ENCODE assay signal across 12 mouse cellular contexts in the genomic region with DNA sequence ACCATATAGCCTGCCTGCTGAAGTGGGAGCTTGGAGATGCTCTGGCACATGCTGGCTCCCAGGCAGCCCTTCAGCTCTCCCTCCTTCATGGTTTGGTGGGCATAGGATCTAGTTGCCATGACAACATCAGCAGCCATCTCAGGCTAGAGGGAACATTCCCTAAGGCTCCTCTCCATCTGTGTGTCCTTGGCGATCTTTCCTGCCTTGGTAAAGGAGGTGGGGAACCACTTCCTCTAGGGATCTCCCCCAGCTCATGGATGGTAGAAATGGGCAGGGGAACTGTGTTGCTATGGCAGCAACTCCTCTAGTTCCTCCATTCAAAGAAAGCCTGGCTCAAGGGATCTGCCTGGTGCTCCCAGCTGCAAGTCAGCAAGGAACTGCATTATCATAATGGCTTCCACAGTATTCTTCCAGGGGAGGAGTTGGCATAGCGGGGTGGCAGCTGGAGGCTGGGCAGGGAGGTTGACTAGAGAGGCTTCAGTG.
A peak's percentile ranks its signal among the peaks of the same experiment; 100 is the strongest.
DNase-seq lines count a peak whose midpoint lies in the region; ATAC-seq and TF ChIP-seq lines count a peak whose summit lies in the region.
"Had no signal": no experiment of that assay in that cellular context is flagged by ENCODE, and none has a peak within 500 bp of the region (broad histone marks: within the 10 kb centered on the region; RNA-seq: fewer than 3 reads in every experiment).

No protein-coding gene starts in this region.

- TF ChIP-seq CTCF in brain, embryonic 14.5 days (IDR thresholded peaks at IDR 0.05; ENCODE audit: borderline replicate concordance, extremely low read depth, insufficient read depth, insufficient read length): no peak
- no peak for TF ChIP-seq CTCF in hindbrain, postnatal 0 days (IDR thresholded peaks at IDR 0.05; ENCODE audit: low read depth)

- peak; percentile 75 for ATAC-seq in forebrain, embryonic 11.5 days (replicated peaks; ENCODE audit: low FRiP score)
- ATAC-seq in hindbrain, postnatal 0 days: peak; percentile 97
- peak; percentile 92 for ATAC-seq in neural tube, embryonic 13.5 days (ENCODE audit: low read depth)
- ATAC-seq in heart, embryonic 12.5 days (ENCODE audit: insufficient number of reproducible peaks, low FRiP score): no peak

- 61% methylated on average over 2 of the region's 2 CpGs for WGBS in forebrain, embryonic 11.5 days
- 22% methylated on average over 2 of the region's 2 CpGs for whole genome bisulfite sequencing in hindbrain, postnatal 0 days
- WGBS in neural tube, embryonic 13.5 days: 32% methylated on average over 2 of the region's 2 CpGs
- 51% methylated on average over 2 of the region's 2 CpGs for WGBS in heart, embryonic 12.5 days

- TF ChIP-seq POLR2A in brain, embryonic 14.5 days (IDR thresholded peaks at IDR 0.05; ENCODE audit: borderline replicate concordance, extremely low read depth, insufficient read depth, insufficient read length, poor library complexity, severe bottlenecking): no peak

- H3K4me1 ChIP-seq in forebrain, embryonic 11.5 days (replicated peaks; ENCODE audit: control insufficient read depth, insufficient read depth, low read length): no peaks in the 10 kb centered on the region
- H3K4me1 ChIP-seq in hindbrain, postnatal 0 days (ENCODE audit: insufficient read depth, low read length): peaks cover 9% of the 10 kb centered on the region; the same call in 1 of the 2 replicates
- peaks cover 8% of the 10 kb centered on the region for H3K4me1 ChIP-seq in neural tube, embryonic 13.5 days (replicated peaks)
- no peaks in the 10 kb centered on the region for H3K4me1 ChIP-seq in heart, embryonic 12.5 days (replicated peaks)

- H3K27ac ChIP-seq in forebrain, embryonic 11.5 days (ENCODE audit: low read depth, low read length): no peak overlapping the region
- peak overlapping the region; percentile 59 for H3K27ac ChIP-seq in hindbrain, postnatal 0 days
- H3K27ac ChIP-seq in neural tube, embryonic 13.5 days (replicated peaks): peak overlapping the region; percentile 14
- H3K27ac ChIP-seq in heart, embryonic 12.5 days (ENCODE audit: poor library complexity, severe bottlenecking): no peak overlapping the region

- H3K36me3 ChIP-seq in forebrain, embryonic 11.5 days (ENCODE audit: control insufficient read depth, insufficient read depth, low read length): no peaks in the 10 kb centered on the region
- no peaks in the 10 kb centered on the region for H3K36me3 ChIP-seq in hindbrain, postnatal 0 days (ENCODE audit: insufficient read depth, low read length)
- H3K36me3 ChIP-seq in neural tube, embryonic 13.5 days: no peaks in the 10 kb centered on the region
- no peaks in the 10 kb centered on the region for H3K36me3 ChIP-seq in heart, embryonic 12.5 days

- no peak overlapping the region for H3K4me3 ChIP-seq in forebrain, embryonic 11.5 days (ENCODE audit: low read depth, low read length)
- H3K4me3 ChIP-seq in hindbrain, postnatal 0 days (ENCODE audit: low read length): no peak overlapping the region
- H3K4me3 ChIP-seq in neural tube, embryonic 13.5 days: no peak overlapping the region
- H3K4me3 ChIP-seq in heart, embryonic 12.5 days: no peak overlapping the region

- H3K9ac ChIP-seq in forebrain, embryonic 11.5 days (ENCODE audit: low read length): no peak overlapping the region
- H3K9ac ChIP-seq in hindbrain, postnatal 0 days (replicated peaks; ENCODE audit: low read length): no peak overlapping the region
- no peak overlapping the region for H3K9ac ChIP-seq in neural tube, embryonic 13.5 days
- no peak overlapping the region for H3K9ac ChIP-seq in heart, embryonic 12.5 days

- no peaks in the 10 kb centered on the region for H3K27me3 ChIP-seq in forebrain, embryonic 11.5 days (ENCODE audit: control insufficient read depth, insufficient read depth, low read length)
- H3K27me3 ChIP-seq in hindbrain, postnatal 0 days (ENCODE audit: insufficient read depth, low read length): no peaks in the 10 kb centered on the region
- no peaks in the 10 kb centered on the region for H3K27me3 ChIP-seq in neural tube, embryonic 13.5 days
- H3K27me3 ChIP-seq in heart, embryonic 12.5 days (replicated peaks): no peaks in the 10 kb centered on the region

- DNase-seq in brain, embryonic 14.5 days (ENCODE audit: low read depth): peak; percentile 85
- DNase-seq in forebrain, embryonic 11.5 days (ENCODE audit: low spot score): no peak
- peak; percentile 82 for DNase-seq in hindbrain, postnatal 0 days (ENCODE audit: low spot score)
- no peak for DNase-seq in T-cell, adult 2 months (ENCODE audit: low spot score)
- DNase-seq in urinary bladder, postnatal 36 days (ENCODE audit: low spot score in 2 of 2): no peak
- no peak for DNase-seq in adrenal gland, adult 18-20 months (ENCODE audit: low spot score in 2 of 2)
- DNase-seq: adrenal gland, postnatal 10 days; gastrocnemius, postnatal 10 days; lung, postnatal 4 days; thymus, postnatal 25 days had no signal

- no peak overlapping the region for H3K4me2 ChIP-seq in forebrain, embryonic 11.5 days (ENCODE audit: low read depth, low read length, severe bottlenecking)
- no peak overlapping the region for H3K4me2 ChIP-seq in hindbrain, postnatal 0 days (ENCODE audit: low read depth, low read length)
- no peak overlapping the region for H3K4me2 ChIP-seq in neural tube, embryonic 13.5 days
- H3K4me2 ChIP-seq in heart, embryonic 12.5 days: no peak overlapping the region

- no peaks in the 10 kb centered on the region for H3K9me3 ChIP-seq in forebrain, embryonic 11.5 days (ENCODE audit: control insufficient read depth, low read length)
- H3K9me3 ChIP-seq in hindbrain, postnatal 0 days (ENCODE audit: low read length): no peaks in the 10 kb centered on the region
- no peaks in the 10 kb centered on the region for H3K9me3 ChIP-seq in neural tube, embryonic 13.5 days
- no peaks in the 10 kb centered on the region for H3K9me3 ChIP-seq in heart, embryonic 12.5 days (replicated peaks)

Comparison
In these comparisons a context has a peak if more than half of its experiments do, and no peak if none do; other contexts are left out.
1. DNase-seq: peak in brain, embryonic 14.5 days (single experiment) and hindbrain, postnatal 0 days (single experiment); none in forebrain, embryonic 11.5 days (single experiment), T-cell, adult 2 months (single experiment), urinary bladder, postnatal 36 days (0 of 2) and adrenal gland, adult 18-20 months (0 of 2).
2. H3K27ac ChIP-seq: peak in hindbrain, postnatal 0 days (single experiment) and neural tube, embryonic 13.5 days (single experiment); none in forebrain, embryonic 11.5 days (single experiment) and heart, embryonic 12.5 days (single experiment).